Mouse (Mus musculus) B cell, adult 2 months (primary cell): ENCODE results near the gene Lin37.

Source experiments
- DNase-seq, 2 experiments: peaks; one replicate each; pipeline ENCODE4 v3.0.0; 2022

Lin37 gene

DNA sequence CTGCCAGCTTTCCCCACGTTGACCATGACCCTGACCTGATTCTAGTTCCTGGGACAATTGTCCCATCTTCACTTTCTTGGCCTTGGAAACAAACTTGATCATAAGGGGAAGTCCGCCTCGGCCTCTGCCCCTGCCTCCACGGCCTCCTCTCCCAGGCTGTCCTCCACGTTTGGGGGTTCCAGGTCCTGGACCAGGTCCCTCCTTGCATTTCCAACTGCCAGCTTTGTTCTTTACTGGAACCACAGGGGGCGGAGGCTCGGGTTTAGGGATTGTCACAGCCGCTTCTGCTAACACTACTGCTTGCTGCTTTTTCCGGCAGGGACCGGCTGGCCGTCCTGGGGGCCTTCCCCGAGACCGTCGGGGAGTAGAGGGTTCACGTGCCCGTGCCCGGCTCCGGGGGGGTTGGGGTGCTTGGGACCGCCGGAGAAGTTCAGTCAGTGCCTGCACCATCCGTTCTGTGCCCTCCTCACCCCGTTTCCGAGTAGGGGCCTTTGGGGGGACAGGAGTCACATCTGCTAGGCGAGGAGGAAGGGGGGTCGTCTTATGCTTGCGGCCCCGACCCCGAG, 26.9 kb upstream of the Lin37 start:
- DNase-seq, result no peak

DNA sequence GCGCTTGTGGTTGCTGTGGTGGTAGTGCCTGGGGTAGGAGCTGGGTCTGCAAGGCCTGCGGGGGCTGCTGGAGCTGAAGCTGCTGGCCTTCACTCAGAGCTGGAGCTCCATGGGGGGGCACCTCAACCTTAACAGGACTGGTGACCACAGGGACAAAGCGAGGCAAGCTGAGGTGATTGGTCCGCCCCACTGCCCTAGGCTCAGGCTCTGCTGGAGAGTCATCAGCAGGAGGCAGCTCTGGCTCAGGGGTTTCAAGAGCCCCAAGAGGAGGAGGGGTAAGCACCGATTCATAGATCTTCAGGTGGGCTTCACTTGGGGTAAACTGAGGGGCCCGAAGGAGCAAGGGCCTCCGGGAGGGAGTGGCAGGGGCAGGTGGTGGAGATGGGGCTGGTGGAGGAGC, 25.5 kb upstream of the Lin37 start:
- DNase-seq, result no peak

DNA sequence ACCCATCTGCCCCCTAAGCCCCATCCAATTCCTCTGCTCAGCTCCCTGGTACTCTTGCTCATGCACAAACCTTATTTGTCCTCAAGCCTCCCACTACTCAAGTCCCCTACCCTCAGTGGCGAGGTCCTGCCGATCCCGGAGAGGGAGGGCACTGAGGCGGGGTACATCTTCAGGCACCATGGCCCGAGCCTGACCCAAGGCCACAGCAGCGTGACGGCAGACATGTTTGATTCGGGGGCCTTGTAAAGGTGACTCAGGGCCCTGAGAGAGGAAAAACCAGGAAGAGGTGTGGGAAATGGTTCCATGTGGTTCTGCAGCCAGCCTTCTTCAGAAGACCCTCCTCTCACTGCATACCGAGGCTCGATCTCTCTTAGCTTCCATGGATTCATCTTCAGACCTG, 24.7 kb upstream of the Lin37 start:
- no peak for DNase-seq

DNA sequence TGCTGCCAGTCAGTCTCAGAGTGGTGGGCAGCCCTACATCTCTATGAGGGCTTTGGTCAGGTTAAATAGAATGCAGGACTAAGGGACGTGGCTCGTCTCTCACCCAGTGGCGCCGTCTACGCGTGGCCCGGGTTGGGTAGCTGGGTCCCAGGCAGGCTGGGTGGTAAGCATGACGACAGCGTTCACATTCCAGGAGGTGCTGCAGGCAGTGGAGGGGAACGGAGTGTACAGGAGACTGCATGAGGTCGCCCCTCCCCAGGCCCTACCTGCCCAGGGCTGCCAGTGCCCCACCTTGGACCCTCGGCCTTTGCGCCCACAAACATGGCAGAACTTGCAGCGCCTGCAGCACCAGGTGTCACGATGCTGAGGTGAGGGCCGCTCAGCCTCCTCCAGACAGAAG, 21.9 kb upstream of the Lin37 start:
- DNase-seq, result no peak

DNA sequence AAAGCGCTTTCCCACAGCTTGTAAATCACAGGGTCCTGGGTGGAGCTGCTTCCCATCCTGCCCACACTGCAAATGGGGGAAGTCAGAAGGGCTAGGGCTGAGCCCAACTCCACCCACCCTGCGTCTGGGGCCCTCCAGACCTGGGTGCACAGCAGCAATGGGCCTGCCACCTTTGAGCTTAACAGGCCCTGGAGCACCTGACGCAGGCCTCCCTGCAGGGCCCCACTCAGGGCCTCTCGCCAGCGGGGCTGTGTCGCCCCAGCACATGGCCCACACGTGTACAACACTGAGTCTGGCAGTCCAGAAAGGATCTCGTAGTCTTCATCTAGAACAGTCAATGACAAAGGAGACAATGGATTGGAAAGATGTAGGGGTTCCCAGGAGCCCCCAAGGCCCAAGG, 20.3 kb upstream of the Lin37 start:
- no peak for DNase-seq

DNA sequence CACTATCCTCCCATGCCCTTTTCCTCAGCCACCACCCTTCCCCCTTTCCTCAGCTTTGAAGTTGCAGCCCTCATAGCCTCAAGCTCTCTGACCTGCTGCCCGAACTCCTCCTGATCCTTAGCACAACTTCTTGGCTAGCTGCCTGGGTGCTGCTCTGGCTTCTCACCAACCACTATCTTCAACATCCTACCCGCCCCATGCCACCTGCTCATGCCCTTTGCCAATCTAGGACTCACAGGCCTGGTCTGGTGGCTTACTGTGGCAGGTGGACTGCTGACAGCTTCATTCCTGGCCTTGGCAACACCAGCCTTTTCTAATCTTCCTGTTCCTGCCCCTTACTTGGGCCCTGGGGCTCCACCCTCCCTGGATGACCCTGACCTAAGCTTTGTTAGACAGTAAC, 13.3 kb upstream of the Lin37 start:
- no peak for DNase-seq

DNA sequence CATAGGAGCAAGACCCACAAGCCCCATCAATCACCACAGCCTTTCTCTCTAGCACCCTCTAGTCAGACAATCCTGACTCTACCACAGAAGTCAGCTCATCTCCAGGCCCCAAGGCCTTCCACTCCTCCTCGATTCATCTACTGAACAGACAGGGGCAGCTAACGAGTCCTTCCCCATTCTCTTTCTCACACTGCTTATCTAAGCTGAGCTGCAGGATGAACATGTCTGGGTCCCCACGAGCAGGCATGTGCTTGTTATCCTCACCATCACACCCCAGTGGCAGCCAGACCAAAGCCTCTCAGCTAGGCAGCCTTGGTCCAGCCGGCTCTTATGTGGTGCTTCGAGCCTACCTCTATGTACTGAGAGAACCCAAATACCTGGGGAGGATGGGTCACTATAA, 12.8 kb upstream of the Lin37 start:
- DNase-seq, result no peak

DNA sequence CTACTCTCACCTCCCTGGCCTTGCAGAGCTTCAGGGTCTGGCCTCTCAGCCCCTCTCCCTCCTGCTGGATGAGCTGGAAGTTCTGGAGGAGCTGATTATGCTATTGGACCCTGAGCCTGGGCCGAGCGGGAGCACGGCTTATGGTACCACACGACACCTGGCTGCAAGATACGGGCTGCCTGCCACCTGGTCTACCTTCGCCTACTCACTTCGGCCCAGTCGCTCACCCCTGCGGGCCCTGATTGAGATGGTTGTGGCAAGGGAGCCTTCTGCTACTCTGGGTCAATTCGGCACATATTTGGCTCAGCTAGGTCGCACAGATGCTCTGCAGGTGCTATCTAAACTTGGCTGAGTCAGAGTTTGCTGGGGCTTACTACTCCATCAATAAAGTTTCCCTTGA, 7.9 kb upstream of the Lin37 start:
- DNase-seq, result no peak

DNA sequence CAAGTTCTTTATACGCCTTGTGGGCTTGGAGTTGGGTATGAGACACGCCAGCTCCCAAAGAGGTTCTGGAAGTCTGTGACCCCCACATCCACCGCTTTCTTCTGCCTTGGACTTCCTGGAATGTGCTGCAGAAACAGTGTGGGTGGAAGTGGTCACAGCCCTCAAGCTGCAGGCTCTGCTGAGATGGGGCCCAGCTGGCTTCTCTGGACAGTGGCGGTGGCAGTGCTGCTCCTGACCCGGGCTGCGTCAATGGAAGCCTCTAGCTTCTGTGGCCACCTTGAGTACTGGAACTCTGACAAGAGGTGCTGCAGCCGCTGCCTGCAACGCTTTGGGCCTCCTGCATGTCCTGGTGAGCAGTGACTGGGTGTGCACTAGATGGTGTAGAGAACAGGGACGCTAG, 6.4 kb upstream of the Lin37 start:
- DNase-seq, result no peak

DNA sequence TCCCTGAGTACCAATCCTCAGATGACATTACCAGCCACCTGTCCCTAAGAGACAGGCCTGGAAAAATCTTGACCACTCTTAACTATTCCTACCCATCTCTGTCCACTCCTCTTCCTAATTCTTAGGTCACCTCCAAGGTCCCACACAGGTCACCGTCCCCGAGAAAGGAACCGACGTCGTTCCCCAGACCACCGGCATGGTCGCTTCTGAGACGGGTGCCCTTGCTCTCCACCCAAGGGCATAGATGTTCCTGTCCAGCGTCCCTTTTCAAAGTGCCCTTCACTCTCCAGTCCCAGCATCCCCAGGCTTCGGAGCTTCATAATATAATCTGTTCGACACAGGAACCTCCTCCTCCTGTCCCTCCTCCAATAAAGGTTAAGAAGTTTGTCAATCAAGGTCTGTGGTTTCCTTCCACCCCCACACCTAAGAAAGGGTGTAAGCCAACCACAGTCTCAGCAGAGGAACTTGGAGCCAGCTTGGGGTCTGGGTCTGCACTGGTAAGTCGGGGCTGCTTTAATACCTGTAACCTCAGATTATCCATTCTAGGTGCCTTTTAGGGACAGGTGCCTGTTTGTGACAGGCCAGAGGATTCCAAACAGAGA, 5.4 kb upstream of the Lin37 start, which contains the start of gene Igflr1:
TSS of gene Igflr1 (plus strand) at position 458 of the 602 bp plus-strand sequence.
- DNase-seq, result no peak

DNA sequence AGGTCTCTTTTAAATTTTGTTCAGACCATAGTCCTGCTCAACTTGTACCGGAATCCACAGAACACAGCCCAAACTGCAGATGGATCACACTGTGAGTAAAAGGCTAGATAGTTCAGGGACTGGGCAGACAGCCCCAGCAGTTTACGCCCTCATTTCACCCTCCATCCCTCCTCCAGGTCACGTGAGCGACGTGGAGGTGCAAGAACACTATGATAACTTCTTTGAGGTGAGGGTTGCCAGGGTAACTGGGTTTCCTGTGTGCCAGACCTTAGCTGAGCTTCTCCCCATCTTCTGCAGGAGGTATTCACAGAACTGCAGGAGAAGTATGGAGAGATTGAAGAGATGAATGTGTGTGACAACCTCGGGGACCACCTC, 4.3 kb upstream of the Lin37 start:
- no peak for DNase-seq

DNA sequence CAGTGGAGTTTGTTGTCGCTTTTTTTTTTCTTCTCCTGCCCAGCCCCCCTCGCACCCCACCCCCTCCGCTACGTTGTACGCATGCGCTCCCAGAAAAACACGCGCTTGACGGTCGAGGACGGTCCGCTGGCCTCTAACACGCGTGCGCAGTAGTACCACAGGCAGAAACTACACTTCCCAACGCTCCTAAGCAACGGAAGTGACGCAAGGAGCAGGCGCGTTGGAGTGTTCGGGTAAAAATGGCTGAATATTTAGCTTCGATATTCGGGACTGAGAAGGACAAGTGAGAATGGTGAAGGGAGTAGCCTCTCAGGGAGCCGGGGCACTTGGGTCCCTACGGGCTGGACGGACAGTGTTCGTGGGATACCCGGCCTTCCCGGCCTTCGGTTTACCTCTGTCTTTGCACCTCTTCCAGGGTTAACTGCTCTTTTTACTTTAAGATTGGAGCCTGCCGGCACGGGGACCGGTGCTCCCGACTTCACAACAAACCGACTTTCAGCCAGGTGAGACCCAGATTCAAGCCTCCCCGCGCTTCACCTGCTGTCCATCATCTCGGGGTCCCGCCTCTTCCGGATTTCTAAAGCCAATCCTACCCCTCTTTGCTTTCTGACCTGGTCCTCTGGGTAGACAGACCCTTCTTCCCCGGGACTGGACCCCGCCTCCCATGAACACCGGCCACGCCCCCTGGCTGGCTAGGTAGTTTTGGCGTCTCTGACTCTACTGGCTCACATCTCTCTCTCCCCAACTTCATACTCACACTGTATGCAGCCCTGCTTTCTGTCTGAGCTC, 3.7 kb upstream of the Lin37 start, which contains the start of the genes U2af1l4, Gm49396 and Psenen:
TSS of gene U2af1l4 (plus strand) at position 185 of the 789 bp plus-strand sequence.
TSS of gene Gm49396 (plus strand) at position 228 of the 789 bp plus-strand sequence.
TSS of gene Psenen (minus strand) at position 511 of the 789 bp plus-strand sequence.
- peak; percentile 92 to 93 for DNase-seq

DNA sequence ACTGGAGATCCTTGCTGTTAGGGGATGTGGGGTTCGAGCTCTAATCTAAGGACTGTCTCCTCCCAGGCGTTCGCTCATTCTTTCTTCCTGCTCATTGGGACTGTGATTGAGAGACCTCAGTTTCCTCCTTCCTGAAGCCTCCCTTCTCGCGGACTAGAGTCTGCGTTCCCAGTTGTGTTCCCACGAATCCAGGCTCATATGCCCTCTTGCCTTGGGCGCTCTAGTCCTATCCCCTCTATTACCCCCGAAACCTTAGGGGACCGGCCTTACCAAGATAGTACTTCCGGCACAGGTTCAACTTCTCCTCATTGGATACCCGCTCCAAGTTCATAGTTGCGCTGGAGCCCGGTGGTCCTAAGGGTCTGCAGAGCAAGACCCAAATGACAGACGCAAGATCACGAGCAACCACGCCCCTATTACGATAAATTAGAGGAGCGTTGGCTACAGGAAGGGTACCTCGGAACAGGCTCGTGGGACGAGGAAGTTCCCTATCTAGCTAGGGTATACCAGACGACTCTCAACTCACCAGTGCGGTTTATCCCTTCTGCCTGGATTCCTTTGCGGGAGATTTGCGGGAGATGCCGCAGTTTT, 3.0 kb upstream of the Lin37 start:
- no peak for DNase-seq

DNA sequence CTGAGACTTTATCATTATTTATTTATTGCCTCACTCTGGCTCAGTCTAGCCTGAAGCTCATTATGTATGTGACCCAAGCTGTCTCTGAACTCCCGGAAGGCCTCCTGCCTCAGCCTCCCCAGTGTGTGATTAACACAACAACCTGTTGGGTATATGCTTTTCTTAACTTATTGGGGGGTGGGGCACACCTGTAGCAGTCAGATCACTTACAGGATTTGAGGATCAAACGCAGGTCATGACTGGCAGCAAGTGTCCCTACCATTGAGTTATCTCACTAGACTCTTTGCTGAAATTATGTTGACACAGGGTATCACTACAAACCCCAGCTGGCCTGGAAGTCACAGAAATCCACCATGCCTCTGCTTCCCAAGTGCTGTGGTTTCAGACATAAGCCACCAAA, 658 bp upstream of the Lin37 start:
- no peak for DNase-seq

DNA sequence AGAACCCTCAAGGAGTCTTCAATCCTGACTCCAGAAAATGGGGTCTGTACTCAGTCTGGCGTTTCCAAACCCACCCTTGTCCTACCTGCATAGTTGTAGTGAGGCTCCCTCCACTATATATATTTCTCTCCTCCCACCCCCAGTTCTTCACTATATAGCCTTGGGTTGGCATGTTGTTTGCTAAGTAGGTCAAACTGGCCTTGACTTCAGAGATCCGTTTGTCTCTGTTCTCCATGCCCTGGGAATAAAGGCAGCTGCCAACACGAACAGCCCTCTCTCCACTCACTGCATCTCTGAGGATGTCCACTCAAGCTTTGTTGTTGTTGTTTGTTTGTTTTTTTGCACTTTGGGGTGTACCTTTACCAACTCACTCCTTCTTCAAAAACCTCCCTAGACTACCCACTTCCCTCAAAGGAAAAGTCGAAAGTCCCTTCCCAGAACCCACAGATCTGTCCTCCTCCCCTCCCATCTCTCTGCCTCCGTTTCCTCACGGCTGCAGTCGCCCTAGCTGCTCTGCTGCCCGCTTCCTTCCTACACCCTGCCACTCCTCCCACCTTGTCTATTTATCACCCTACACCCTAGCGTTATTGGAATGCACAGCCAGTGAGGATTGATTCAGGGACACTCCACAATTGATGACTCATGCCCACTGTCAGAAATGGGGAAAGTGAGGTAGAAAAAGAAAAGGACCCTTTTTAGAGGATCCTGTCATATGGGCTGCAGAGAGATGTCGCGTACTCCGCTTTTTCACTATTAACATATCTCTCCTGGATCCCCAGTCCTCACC, 789 bp downstream of the Lin37 start:
- no peak for DNase-seq

DNA sequence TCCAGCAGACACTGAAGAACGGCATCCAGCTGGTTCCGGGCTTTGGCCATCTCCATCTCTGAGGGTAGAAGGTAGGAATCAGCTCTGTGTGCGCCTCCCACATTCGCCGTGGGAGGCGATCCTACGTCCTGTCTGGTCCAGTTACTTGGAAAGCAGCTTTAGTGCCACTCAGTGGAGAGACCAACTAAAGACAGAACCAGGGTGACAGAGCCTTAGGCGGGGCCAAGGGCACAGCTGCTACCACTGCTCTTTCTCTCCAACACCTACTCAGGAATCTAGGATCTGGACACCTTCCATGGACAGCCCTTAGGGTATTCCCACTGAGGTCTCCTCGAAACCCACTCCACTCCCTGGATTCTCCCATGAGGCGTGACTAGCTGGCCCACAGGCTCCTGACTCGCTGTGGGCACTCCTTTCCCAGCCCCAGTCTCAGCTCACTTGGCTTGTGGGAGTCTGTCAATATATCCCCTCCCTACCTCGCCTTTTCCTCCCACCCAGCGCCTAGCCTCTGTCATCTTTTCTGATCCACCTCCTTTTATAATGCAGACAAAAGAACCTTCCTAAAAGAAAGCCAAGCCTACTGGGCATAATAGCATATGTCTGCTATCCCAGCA, 1.6 kb downstream of the Lin37 start:
- DNase-seq, result no peak

DNA sequence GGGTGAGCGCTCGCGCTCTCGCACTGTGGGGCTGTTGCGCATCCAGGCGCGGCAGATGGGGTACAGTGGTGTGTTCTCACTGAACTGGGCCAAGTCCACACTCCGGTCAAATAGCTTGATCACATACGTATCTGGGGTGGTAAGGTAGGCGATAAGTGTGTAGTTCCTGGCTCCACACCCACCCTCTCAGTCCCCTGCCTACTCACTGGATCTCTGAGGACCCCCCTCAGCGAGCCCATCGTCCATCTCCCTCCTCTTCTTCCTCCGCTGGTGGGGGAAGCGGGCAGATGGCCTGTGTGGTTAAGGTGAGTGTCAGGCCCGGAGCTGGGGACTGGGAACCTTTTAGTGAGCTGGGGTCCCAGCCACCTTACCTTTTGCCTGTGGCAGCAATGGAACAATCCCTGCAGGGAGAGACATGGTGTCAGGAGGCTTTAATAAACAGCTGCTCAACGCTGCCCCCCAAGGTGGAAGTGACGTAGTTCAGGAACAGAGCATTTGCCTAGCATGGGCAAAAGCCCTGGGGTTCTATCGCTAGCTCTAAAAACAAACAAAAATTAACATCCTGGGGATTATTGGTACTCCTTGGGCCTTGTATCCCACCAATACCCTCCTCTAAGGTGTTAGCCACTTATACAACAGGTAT, 2.6 kb downstream of the Lin37 start:
- peak; percentile 54 to 59 for DNase-seq

DNA sequence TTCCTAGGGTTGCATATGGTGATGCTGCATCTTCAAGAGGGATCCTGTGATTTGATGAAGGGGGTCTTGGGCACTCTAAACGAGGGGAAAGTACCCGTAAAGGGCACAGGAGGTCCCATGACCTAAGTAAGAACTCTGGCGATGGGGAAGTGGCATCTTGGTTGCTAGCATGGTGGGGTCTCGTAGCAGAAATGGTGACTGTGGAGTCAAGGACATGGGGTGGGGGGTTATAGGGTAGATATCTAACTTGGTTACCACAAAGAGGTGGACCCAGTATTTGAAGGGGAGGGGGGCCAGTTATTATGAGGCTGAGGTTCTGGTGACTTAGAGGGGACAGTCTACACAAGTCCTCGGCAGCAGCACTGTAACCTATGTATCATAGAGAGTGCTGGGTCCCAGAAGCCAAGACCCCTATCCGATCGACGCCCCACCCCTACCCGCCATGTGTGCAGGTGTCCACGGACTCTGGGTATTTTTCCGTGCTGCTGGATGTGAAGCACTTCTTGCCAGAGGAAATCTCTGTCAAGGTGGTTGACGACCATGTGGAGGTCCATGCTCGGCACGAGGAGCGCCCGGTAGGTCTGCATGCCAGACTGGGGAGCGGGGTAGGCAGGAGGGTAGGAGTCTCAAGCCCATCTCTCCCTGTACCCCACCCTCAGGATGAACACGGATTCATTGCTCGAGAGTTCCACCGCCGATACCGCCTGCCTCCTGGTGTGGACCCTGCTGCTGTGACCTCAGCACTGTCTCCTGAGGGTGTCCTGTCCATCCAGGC, 5.6 kb downstream of the Lin37 start:
- DNase-seq, result no peak

DNA sequence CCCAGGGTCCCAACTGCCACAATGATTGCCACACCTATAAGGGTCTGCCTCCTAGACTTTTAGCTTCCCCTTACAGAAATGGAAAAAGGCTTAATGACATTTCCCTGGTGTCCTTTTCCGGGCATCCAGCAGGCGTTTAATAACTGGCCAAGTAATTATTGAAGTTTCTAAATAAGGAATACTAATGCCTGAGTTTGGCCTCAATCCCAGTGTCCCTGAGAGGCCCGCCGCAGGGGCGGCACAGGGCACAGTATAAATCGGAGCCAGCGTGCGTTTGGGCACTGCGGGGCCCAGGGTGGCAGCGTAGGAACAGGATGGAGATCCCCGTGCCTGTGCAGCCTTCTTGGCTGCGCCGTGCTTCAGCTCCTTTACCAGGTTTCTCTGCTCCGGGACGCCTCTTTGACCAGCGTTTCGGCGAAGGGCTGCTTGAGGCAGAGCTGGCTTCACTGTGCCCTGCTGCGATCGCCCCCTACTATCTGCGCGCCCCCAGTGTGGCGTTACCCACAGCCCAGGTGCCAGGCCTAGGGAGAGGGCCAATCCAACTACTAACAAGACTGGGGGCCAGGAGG, 6.5 kb downstream of the Lin37 start:
- no peak for DNase-seq

DNA sequence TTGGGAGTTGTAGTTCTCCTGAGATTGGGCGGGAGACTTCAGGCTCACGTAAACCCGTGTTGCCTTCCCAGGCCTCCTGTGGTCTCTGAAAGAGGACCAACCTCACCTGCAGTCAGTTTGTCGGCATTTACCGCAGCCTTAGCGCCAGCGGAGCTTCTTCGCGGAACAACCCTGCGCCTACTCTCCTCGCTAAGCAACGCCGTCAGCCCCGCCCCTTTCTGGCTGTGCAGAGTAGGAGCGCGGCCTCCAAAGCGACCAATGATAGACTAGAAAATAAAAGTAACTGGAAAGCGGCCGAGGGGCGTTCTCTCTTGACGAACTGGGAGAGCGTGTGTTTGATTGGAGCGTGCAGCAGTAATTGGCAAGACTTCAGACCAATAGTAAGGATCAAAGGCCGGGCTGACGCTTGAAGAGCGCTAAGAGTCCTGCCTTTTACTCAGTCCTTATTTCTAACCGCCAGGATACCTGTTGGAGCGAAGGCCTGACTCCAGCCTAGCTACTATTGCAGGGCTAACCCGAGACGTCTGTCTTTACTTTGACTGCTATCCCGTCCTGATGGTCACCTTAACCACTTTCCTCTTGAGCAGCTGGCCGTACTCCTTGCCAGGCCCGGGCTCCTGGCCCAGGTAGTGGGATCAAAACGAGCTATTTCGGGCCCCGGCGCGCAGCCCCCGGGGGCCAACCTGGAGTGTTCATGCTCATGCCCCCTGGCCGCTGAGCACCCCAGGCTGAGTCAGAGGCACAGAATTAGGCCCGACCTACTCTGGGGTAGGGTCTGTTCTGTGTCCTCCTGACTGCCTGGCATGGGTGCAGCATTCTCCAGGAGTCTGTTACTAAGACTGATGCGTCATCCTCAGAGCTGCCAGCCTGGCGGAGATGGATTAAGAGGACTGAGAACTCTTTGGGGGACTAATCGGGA, 7.3 kb downstream of the Lin37 start, which contains the start of the genes Hspb6 and Proser3:
TSS of gene Hspb6 (plus strand) at position 77 of the 919 bp plus-strand sequence.
TSS of gene Proser3 (minus strand) at position 198 of the 919 bp plus-strand sequence.
- peak; percentile 92 to 93 for DNase-seq
